Mouse (Mus musculus) heart, embryonic 13.5 days (tissue): ENCODE data around the gene Ogfod1. TPM values are rescaled to one million over a fixed set of nuclear protein-coding genes. Genes with fewer than 3 reads are reported as not detected.

ENCODE experiments used
- ATAC-seq: fragments of 200-750 bp; cut with Nextera tagmentation; 2 replicates; pipeline ENCODE4 v1.8.0; 2017; ENCODE audit warnings: moderate TSS enrichment; ENCODE audit not compliant: insufficient number of reproducible peaks, low FRiP score, low TSS enrichment; ENCODE audit errors: extremely low read depth
- H3K27ac ChIP-seq: fragments of 300-500 bp; sonication (generic); replicated peaks from 2 replicates; pipeline ENCODE4 v1.5.1; 2015; ENCODE audit warnings: moderate library complexity, mild to moderate bottlenecking, inconsistent platforms
- H3K27me3 ChIP-seq: fragments of 300-500 bp; sonication (generic); replicated peaks from 2 replicates; pipeline ENCODE4 v1.6.1; 2015; ENCODE audit warnings: mild to moderate bottlenecking, inconsistent platforms
- H3K36me3 ChIP-seq: fragments of 300-500 bp; sonication (generic); 2 replicates; pipeline ENCODE4 v1.6.1; 2015; ENCODE audit warnings: mild to moderate bottlenecking, inconsistent platforms
- H3K4me1 ChIP-seq: fragments of 300-500 bp; sonication (generic); 2 replicates; pipeline ENCODE4 v1.6.1; 2015; ENCODE audit warnings: inconsistent platforms
- H3K4me2 ChIP-seq: fragments of 300-500 bp; sonication (generic); 2 replicates; pipeline ENCODE4 v1.6.1; 2015; ENCODE audit warnings: inconsistent platforms, mild to moderate bottlenecking, moderate library complexity
- H3K4me3 ChIP-seq: fragments of 300-500 bp; sonication (generic); 2 replicates; pipeline ENCODE4 v1.5.1; 2015; ENCODE audit warnings: moderate library complexity, mild to moderate bottlenecking, inconsistent platforms
- H3K9ac ChIP-seq: fragments of 300-500 bp; sonication (generic); 2 replicates; pipeline ENCODE4 v1.6.1; 2015; ENCODE audit warnings: inconsistent platforms, mild to moderate bottlenecking, moderate library complexity
- H3K9me3 ChIP-seq: fragments of 300-500 bp; sonication (generic); 2 replicates; pipeline ENCODE4 v1.6.1; 2016; ENCODE audit warnings: inconsistent platforms
- WGBS: fragments of 180-500 bp; shearing (Covaris S2); methylation state at CpG from one replicate; pipeline ENCODE4 v1.1.7; 2015; ENCODE audit warnings: mixed read lengths; 5-methylcytosine and 5-hydroxymethylcytosine counted together
- polyA plus RNA-seq: library from polyadenylated mRNA; unstranded; fragments of >200 nt; fragmentation: Nextera tagmentation; extraction: Ambion mirVana; gene quantifications from 2 replicates; pipeline ENCODE4 v1.2.1, GENCODE M21; 2015

The Ogfod1 gene
- polyA plus RNA-seq, 1 experiment from 2014 or later: 9.2 TPM

DNA sequence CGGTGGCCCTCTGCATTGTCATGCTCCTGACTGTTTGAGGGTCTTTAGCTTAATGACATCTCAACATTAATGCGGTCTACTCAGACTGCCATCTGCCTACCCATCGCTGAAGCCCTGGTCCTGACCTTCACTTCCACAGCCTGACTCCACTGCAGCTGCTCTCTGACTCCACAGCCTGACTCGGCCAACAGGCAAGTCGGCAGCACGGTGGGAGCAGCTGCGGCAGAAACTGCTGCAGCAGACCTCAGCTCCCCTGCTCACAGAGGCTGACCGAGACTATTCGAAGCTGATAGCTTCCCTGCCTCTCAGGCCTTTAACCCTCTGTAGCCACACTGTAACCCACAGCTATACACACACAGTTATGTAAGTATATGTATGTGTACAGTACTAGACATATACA lies 51.0 kb downstream of the Ogfod1 start:
- 67% methylated on average over 9 of the region's 9 CpGs for WGBS

DNA sequence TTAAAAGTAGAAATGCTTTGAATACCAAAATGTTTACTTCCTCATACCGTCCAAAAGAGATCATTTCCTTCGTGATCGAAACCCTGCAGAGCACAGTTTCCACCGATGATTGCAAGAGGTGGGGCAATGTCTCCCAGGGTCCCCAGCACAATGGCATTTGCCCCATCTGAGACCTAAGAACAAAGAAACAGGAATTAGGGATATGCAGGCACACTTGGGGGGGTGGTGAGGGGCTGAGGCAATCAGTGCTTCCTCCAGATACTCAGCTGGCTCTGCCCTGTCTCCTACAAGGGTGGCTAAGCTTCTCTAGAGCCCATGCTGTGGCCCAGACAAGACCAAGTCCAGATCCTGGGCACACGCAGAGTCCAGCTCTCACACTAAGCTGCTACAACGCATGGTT lies 52.7 kb downstream of the Ogfod1 start:
- H3K4me1 ChIP-seq: peaks cover 5% of the 10 kb centered on the region; the same call in 1 of the 2 replicates
- 65% methylated on average over 6 of the region's 6 CpGs for WGBS
- no peaks in the 10 kb centered on the region for H3K36me3 ChIP-seq
- H3K9me3 ChIP-seq: no peaks in the 10 kb centered on the region
- no peak overlapping the region for H3K4me3 ChIP-seq
- no peak overlapping the region for H3K4me2 ChIP-seq
- no peak overlapping the region for H3K9ac ChIP-seq
- H3K27me3 ChIP-seq: no peaks in the 10 kb centered on the region
- no peak overlapping the region for H3K27ac ChIP-seq
- no peak for ATAC-seq

More for the DNA sequence above, 51.0 kb downstream of the Ogfod1 start:
- Histone ChIP-seq H3K4me1 (no peaks in the 10 kb centered on the region), H3K9me3 (no peaks in the 10 kb centered on the region), H3K9ac (no peak overlapping the region), H3K4me3 (no peak overlapping the region), H3K27me3 (no peaks in the 10 kb centered on the region), H3K4me2 (no peak overlapping the region), H3K27ac (no peak overlapping the region), H3K36me3 (no peaks in the 10 kb centered on the region)
- ATAC-seq: no peak

DNA sequence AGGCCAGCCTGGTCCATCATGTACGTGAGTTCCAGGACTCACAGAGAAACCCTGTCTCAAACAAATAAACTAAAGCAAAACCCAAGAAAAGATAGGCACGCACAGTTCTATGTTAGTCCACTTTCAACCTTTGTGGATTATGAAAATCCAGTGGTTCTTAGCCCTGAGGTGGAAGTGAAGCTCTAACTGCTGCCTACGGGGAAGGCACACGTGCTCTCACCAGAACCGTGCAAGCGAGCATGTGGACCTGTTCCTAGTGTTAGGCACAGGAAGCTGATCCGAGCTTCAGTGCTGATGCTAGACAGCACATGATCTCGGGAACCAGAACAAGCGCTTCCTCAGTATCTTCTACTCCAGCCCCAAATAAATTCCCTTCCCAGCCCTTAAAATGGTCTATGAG lies 55.9 kb downstream of the Ogfod1 start:
- Histone ChIP-seq H3K4me2 (no peak overlapping the region), H3K9ac (no peak overlapping the region), H3K36me3 (no peaks in the 10 kb centered on the region), H3K9me3 (no peaks in the 10 kb centered on the region), H3K27me3 (no peaks in the 10 kb centered on the region), H3K4me1 (peaks cover 13% of the 10 kb centered on the region), H3K4me3 (no peak overlapping the region), H3K27ac (no peak overlapping the region)
- no peak for ATAC-seq
- WGBS: 71% methylated on average over 9 of the region's 9 CpGs

DNA sequence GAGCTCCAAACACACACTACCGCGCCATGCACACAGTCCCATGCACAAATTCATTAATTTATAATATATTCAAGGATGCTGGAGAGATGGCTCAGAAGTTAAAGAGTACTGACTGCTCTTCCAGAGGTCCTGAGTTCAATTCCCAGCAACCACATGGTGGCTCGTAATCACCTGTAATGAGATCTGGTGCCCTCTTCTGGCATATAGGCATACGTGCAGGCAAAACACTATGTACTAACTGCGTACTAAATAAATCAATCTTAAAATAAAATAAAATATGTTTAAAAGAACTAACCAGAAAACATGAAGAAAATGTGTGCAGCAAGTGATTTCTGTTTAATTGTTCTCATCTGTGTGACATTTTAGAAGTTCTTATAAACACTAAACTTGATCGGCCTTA lies 57.3 kb downstream of the Ogfod1 start:
- Histone ChIP-seq H3K36me3 (no peaks in the 10 kb centered on the region), H3K4me1 (peaks cover 18% of the 10 kb centered on the region), H3K9ac (no peak overlapping the region), H3K4me3 (no peak overlapping the region), H3K27me3 (no peaks in the 10 kb centered on the region), H3K9me3 (no peaks in the 10 kb centered on the region), H3K27ac (no peak overlapping the region), H3K4me2 (no peak overlapping the region)
- no peak for ATAC-seq
- 72% methylated on average over 6 of the region's 6 CpGs for WGBS

DNA sequence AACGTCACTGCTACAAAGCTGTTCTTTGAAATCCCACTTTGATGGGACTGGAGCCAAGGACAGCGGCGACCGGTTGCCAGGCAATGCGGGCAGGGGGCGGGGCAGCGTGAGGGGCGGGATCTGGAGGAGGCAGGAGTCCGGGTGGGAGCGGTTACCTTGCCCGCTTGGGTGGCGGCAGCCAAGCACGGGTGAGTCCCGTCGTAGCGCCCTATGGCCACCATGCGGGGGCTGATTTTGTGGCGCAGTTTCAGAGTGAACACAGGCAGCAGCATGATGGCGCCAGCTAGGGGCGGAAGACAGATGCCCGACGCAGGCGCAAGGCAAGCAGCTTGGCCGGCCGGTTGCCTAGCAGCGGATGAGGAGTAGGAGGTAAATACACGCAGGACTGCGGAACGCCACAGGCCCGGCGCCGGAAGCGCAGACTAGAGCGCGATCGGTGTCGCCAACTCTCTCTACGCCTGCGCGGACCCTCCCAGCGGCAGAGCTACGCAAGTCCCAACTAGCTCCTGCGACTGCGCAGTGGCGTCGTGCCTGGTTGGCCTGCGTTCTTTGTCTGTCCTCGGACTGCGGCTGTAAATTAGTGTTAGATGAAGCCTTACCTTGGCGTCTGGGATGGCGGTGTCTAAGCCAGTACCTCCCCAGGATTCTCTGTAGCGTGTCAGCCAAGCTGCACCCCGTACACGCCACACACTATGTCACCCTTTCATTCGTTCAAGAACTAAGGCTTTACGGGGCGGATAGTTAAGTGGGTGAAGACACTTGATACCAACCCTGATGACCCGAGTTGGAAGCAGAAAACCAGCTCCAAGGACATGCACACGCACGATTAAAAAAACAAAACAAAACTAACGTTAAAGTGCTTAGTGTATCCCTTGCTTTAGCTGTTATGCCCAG lies 61.3 kb downstream of the Ogfod1 start, which contains the start of gene Bbs2:
Gene Bbs2 (minus strand): TSS at position 848 of the 894 bp plus-strand sequence.
- Histone ChIP-seq H3K36me3 (no peaks in the 10 kb centered on the region), H3K9me3 (no peaks in the 10 kb centered on the region), H3K27me3 (peaks cover 28% of the 10 kb centered on the region), H3K4me2 (peak within 1 kb of the TSS; percentile 70), H3K4me3 (peak within 1 kb of the TSS; percentile 77), H3K27ac (peak within 1 kb of the TSS; percentile 88), H3K4me1 (peaks cover 17% of the 10 kb centered on the region), H3K9ac (peak within 1 kb of the TSS; percentile 84)
- under 1% methylated on average over 61 of the region's 61 CpGs for WGBS
- peak; percentile 99 for ATAC-seq

DNA sequence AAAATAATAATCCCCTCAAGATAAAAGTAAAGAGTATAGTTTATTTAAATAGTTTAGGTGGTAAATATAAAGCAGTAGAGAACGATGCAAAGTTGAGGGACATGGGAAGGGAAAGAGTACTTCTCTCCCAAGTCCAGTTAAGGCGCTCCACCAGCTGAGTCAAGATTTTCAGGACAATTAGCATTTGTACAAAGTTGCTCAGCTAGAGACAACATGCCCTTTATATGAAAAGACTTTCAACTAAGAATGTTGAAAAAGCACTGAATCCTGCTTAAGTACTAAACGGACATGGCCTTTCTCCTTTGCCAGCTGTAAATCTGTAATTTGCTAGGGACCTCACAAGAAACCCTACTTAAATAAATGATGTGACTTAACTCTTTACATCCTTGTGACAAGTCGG lies 62.0 kb downstream of the Ogfod1 start:
- H3K27ac ChIP-seq: peak overlapping the region; percentile 88
- no peaks in the 10 kb centered on the region for H3K36me3 ChIP-seq
- peak overlapping the region; percentile 77 for H3K4me3 ChIP-seq
- H3K4me2 ChIP-seq: peak overlapping the region; percentile 70
- no peaks in the 10 kb centered on the region for H3K9me3 ChIP-seq
- H3K27me3 ChIP-seq: peaks cover 32% of the 10 kb centered on the region
- peak overlapping the region; percentile 84 for H3K9ac ChIP-seq
- peaks cover 13% of the 10 kb centered on the region for H3K4me1 ChIP-seq
- WGBS: 52% methylated on average over 4 of the region's 4 CpGs
- no peak for ATAC-seq

DNA sequence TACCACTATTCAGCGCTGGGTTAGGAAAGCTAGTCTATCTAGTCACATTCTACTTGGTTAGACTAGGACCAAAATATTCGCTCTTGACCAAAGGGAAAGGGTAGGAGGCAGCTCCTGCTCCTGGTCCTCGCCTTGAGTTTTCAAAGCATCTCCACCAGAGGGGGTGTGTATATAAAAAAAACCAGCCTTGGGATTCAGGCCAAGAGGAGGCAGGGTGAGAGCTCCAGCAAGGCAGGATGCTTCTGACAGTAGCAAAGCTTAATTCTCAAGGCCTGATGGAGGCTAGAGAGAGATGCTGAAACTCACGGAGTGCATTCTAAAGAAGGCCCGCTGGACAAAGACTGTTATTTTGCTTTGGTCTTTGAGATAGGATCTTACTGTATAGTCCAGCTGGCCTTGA lies 67.1 kb downstream of the Ogfod1 start:
- Histone ChIP-seq H3K27ac (no peak overlapping the region), H3K36me3 (no peaks in the 10 kb centered on the region), H3K27me3 (peaks cover 38% of the 10 kb centered on the region), H3K4me1 (peaks cover under 1% of the 10 kb centered on the region), H3K4me3 (no peak overlapping the region), H3K9me3 (no peaks in the 10 kb centered on the region), H3K4me2 (no peak overlapping the region), H3K9ac (no peak overlapping the region)
- 42% methylated on average over 5 of the region's 5 CpGs for WGBS
- no peak for ATAC-seq

DNA sequence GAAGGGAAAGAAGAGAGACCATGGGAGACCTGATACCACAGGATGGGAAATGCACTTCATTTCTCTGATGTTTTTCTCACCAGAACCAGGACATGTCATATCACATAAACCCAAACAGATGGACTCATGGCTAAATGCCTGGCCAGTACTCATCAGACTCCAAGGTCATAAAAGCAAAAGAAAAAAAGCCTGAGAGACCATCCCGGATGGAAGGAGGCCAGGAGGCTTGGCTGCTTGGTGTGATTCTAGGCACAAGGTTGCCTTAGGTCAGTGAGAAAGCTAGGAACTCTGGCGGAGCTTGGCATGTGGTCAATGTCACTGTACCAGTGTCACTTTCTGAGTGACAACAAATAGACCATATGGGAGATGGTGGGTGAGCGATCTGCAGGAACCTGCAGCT lies 70.9 kb downstream of the Ogfod1 start:
- Histone ChIP-seq H3K4me2 (no peak overlapping the region), H3K27me3 (peaks cover 11% of the 10 kb centered on the region), H3K4me1 (peaks cover 9% of the 10 kb centered on the region; the same call in 1 of the 2 replicates), H3K9me3 (no peaks in the 10 kb centered on the region), H3K4me3 (no peak overlapping the region), H3K9ac (no peak overlapping the region), H3K36me3 (no peaks in the 10 kb centered on the region), H3K27ac (no peak overlapping the region)
- WGBS: 49% methylated on average over 3 of the region's 3 CpGs
- no peak for ATAC-seq

DNA sequence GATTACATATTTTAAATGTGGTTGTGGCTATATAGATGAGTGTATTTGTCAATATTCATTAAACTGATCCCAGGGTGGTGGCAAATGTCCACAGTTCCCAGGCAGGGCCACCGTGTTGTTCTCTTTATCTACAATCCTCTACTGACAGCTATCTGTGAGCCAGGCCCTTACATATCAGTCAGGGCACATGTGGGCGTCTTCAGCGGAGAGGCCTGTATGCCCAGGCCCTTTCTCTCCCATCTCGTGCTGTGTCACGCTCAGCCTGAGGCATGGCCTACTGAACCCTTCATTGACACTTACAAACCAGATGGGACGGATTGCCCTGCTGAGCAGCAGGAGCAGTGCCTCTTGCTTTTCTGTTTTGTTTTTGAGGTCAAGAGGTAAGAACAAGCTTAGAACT lies 72.4 kb downstream of the Ogfod1 start:
- WGBS: 65% methylated on average over 6 of the region's 6 CpGs
- ATAC-seq: no peak
- H3K36me3 ChIP-seq: no peaks in the 10 kb centered on the region
- H3K27ac ChIP-seq: no peak overlapping the region
- H3K27me3 ChIP-seq: peaks cover 3% of the 10 kb centered on the region
- H3K4me2 ChIP-seq: no peak overlapping the region
- H3K4me1 ChIP-seq: peaks cover 14% of the 10 kb centered on the region
- no peaks in the 10 kb centered on the region for H3K9me3 ChIP-seq
- no peak overlapping the region for H3K4me3 ChIP-seq
- H3K9ac ChIP-seq: no peak overlapping the region

DNA sequence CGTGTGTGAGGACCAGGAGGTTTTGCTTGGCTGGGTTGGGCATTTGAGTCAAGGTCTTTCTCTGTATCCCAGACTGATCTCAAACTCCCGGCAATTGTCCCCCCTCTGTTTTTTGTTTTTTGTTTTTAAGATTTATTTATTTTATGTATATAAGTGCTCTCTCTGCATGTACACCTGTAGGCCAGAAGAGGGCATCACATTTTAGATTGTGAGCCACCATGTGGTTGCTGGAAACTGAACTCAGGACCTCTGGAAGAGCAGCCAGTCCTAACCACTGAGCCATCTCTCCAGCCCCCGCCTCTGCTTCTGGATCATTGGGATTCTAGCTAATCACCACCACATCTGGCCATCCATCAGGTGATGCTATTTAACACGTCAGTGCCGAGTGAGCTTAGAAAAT lies 72.8 kb downstream of the Ogfod1 start:
- no peaks in the 10 kb centered on the region for H3K36me3 ChIP-seq
- no peak overlapping the region for H3K27ac ChIP-seq
- no peak overlapping the region for H3K4me3 ChIP-seq
- no peak overlapping the region for H3K9ac ChIP-seq
- WGBS: 75% methylated on average over 5 of the region's 5 CpGs
- no peaks in the 10 kb centered on the region for H3K9me3 ChIP-seq
- no peak overlapping the region for H3K4me2 ChIP-seq
- H3K27me3 ChIP-seq: no peaks in the 10 kb centered on the region
- no peak for ATAC-seq
- peaks cover 14% of the 10 kb centered on the region for H3K4me1 ChIP-seq

DNA sequence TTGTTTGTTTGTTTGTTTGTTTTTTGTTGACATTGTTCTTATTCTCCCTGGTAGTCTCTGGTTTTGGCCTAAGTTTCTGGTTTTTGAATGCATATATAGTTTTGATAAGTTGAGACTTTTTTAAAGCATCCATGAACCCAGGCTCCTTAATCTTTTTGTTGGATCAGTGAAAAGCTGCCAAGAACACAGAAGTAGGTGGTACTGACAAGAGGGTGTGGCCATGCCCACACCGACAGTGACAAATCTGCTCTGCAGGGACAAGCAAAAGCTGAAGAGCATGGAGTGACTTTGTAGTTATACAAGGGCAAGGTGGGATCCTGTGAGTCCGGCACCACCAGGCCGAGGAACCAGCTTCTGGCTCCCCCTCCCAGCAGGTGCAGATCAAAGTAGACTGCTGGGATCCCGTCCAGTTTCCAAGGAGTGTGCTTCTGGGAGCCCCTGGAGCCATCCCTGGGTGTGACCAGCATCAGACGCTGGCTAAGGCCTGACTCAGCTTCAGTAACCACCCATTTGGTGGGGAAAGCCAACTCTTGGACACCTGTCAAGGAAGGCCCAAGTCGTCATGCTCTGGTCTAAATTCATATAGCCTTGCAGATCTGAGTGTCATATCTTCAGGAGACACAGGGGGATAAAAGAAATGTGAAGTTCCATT lies 73.7 kb downstream of the Ogfod1 start:
- peaks cover 14% of the 10 kb centered on the region for H3K4me1 ChIP-seq
- no peak overlapping the region for H3K27ac ChIP-seq
- H3K27me3 ChIP-seq: no peaks in the 10 kb centered on the region
- H3K36me3 ChIP-seq: no peaks in the 10 kb centered on the region
- no peaks in the 10 kb centered on the region for H3K9me3 ChIP-seq
- no peak overlapping the region for H3K4me2 ChIP-seq
- H3K9ac ChIP-seq: no peak overlapping the region
- no peak overlapping the region for H3K4me3 ChIP-seq
- no peak for ATAC-seq
- 63% methylated on average over 6 of the region's 6 CpGs for WGBS
